Mouse (Mus musculus): ENCODE results near the gene Prrt3.

Gene Prrt3

DNA sequence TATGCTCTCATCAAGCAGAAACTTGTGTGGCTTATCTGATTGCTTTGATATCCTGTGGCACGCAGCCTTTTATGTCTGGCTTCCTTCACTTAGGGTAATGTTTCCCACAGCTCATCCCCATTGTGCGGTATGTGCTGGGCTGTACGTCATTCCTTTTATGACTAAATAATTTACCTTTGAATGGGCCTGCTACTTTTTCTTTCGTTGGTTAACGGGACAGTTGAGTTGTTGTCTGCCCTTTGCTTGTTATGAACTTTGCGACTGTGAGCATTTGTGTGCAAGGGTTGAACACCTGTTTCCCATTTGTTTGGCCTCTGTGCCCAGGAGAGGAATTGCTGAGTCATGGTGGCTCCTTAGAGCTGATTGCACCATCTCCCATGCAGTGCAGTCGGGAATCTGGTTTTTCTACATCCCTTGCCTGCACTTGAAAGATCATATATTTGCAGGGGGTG, 14.6 kb downstream of the Prrt3 start:
- peak; percentile 50 for DNase-seq

GRCm38 (mm10) chr6:113483729-113484128, 18.0 kb downstream of the Prrt3 start:
- no peak for DNase-seq

- peak; percentile 98 for DNase-seq
Observed at GRCm38 (mm10) chr6:113483100-113483615, 18.6 kb downstream of the Prrt3 start, which contains the start of gene Creld1. Creld1 (plus strand) TSS chr6:113483297.

DNA sequence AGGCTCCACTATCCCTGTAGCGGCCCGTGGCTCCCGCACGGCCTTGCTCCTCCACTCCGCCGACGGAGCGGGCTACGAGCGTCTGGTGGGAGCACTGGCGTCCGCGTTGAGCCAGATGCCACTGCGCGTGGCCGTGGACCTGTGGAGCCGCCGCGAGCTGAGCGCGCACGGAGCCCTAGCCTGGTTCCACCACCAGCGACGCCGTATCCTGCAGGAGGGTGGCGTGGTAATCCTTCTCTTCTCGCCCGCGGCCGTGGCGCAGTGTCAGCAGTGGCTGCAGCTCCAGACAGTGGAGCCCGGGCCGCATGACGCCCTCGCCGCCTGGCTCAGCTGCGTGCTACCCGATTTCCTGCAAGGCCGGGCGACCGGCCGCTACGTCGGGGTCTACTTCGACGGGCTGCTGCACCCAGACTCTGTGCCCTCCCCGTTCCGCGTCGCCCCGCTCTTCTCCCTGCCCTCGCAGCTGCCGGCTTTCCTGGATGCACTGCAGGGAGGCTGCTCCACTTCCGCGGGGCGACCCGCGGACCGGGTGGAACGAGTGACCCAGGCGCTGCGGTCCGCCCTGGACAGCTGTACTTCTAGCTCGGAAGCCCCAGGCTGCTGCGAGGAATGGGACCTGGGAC, 19.1 kb downstream of the Prrt3 start:
- peak; percentile 58 for DNase-seq

DNA sequence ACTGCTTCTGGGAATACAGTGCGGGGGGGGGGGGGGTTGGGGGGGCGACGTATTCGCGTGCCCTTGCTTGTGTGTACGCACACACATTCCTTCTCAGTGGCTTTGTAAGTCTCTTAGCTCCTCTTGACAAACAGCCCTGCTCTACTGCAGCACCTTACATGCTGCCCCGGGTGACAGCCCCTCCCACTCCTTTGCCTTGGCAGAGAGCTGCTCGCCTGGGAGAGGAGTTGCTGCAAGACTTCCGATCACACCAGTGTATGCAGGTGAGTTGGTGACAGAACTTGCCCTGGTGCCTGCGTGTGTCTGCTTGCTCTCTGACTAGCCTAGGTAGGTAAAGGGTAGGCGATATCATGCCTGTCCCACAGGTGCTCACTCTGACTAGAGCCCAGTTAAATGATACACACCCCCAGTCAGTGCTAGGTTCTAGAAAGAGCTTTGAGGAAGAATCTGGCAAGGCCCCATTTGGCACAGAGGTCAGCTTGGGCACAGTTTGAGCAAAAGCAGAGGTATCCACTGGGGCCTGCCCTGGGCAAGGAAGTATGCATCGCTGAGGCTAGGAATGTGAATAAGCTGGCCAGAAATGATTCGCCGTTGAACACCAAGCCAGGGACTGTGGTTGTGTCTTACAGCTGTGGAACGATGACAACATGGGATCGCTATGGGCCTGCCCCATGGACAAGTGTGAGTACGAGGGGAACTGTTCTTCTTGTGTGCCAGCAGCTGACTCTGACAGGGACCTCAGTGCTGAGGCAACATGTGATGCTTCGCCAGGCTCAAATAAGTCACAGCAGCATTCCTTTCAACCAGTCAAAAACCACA, 21.0 kb downstream of the Prrt3 start:
- DNase-seq = peak; percentile 31

DNA sequence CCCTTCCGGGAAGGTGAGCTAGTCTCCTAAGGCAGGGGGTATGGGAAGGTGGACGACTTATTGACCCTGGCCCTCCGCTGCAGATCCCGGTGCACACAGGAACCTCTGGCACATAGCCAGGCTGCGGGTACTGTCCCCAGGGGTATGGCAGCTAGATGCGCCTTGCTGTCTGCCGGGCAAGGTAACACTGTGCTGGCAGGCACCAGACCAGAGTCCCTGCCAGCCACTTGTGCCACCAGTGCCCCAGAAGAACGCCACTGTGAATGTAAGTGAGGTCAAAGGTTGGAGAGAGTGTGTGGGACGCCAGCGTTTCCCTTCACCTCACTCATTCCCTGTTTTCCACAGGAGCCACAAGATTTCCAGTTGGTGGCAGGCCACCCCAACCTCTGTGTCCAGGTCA, 22.8 kb downstream of the Prrt3 start:
- no peak for DNase-seq

DNA sequence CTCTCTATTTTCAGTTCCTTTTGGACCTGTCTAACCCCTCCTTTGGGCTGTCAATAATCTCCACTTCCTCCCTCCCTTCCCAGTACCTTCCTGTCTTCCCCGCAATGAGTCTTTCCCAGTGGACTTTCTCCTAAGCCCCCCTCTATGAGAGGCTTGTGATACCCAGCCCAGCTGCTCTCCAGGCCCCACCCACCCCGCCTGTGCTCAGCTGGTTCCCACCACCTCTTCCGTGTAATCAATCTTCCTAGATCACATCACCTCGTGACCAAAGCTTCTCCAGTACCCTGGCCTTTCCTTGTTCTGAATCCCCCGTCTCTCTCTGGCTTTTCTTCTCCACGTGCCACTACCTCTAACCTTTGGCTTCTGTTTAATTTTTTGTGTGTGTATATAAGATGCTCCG, 24.4 kb downstream of the Prrt3 start:
- DNase-seq = no peak

DNA sequence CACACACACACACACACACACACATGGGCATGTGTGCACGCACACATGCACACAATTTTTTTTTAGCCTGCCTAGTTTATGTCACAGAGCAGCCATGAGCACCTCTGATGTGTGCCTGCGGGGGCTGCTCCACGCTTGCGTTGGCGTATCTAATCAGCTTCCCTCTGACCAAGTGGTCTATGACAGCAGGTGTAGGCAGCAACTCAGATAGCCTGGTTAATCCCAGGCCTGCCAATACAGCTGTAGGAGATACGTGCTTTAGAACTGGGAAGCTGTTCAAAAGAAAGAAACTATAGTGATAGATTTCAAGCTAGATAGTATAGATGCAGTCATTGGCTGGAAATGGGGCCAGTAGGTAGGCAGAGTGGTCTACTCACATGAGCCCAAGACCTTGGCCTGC, 28.0 kb downstream of the Prrt3 start:
- no peak for DNase-seq

DNA sequence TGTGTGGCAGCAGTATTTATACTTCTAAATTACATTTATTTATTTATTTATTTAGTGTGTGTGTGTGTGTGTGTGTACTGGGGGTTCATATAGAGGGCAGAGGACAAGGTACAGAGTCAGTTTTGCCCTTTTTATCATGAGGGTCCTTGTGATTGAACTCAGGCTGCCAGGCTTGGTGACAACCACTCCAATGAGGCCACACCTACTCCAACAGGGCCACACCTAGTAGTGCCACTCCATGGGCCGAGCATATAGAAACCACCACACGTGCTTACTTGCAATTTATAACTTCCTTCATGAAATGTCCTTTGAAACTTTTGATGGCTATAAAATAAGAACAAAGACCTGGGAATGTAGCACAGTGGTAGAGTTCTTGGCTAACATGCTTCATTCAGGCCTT, 28.5 kb downstream of the Prrt3 start:
- no peak for DNase-seq

DNA sequence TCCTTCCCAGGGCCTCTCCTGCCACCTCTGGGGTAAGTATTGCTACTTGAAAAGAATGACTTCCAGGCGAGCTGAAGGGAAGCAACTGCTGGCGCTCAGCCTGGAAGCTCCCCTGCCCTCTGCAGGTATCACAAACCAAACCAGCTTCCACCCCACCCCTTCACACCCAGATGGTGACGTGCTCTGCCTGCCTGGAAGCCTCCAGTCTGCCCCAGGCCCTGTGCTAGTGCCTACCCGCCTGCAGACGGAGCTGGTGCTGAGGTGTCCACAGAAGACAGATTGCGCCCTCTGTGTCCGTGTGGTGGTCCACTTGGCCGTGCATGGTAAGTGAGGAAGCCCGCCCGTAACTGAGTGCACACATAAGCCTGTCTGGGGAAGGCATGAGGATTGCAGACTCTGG, 29.7 kb downstream of the Prrt3 start:
- DNase-seq = no peak

GRCm38 (mm10) chr6:113471297-113471936, 30.3 kb downstream of the Prrt3 start, which contains the start of gene Il17rc:
Il17rc (plus strand) TSS chr6:113471427.
- peak; percentile 83 for DNase-seq

GRCm38 (mm10) chr6:113469432-113469831, 32.3 kb downstream of the Prrt3 start:
- DNase-seq = peak; percentile 84

DNA sequence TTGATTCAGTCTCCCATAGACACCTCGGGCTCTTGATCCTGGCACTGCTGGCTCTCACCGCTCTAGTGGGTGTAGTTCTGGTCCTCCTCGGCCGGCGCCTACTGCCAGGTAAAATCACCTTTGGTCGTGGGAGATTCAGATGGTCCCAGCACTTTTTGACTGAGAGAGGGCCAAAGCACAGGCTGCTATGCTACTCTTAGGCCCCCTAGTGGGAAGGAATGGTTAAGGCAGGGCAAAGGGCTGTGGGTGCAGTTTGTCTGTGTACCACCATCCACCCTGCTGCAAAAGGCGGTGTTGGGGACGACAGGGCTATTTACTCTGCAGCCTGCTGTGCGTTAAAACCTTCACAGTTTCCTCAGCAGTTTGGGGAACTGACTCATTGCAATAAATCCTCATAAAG, 32.7 kb downstream of the Prrt3 start:
- DNase-seq = peak; percentile 84

- DNase-seq = no peak
Observed at GRCm38 (mm10) chr6:113468512-113468911, 33.2 kb downstream of the Prrt3 start.

DNA sequence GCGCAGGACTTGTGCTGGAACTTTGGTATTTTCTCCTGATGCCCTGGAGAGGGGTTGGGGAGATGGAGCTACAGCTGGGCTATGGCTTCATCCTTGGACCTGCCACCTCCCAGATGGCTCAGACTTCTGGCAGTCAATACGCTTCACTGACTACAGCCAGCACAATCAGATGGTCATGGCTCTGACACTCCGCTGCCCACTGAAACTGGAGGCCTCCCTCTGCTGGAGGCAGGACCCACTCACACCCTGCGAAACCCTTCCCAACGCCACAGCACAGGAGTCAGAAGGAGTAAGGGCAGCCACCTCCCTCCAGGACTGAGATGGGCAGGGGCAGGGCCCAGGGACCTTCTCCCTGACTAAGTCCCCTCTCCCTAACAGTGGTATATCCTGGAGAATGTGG, 36.1 kb downstream of the Prrt3 start:
- peak; percentile 31 for DNase-seq

DNA sequence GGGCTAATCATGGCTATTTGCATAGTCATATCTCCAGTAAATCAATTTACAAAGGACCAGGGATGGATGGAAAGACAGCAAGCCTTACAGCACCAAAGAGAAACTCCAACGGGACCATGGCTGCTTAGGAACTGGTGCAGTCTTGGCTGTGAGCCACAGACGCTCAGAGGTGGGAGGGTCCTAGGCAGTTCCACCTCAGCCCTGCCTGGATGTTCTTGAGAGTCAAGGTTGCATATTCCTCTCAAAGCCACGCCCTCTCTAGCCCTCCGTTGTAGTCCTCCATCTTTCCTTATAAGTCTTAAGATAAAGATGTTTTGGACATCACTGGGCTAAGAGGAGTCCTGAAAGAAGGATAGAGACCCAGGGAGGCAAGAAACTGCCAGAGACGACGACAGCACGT, 37.7 kb downstream of the Prrt3 start:
- no peak for DNase-seq

- DNase-seq = peak; percentile 56
Observed at GRCm38 (mm10) chr6:113458635-113459034, 43.1 kb downstream of the Prrt3 start.

DNA sequence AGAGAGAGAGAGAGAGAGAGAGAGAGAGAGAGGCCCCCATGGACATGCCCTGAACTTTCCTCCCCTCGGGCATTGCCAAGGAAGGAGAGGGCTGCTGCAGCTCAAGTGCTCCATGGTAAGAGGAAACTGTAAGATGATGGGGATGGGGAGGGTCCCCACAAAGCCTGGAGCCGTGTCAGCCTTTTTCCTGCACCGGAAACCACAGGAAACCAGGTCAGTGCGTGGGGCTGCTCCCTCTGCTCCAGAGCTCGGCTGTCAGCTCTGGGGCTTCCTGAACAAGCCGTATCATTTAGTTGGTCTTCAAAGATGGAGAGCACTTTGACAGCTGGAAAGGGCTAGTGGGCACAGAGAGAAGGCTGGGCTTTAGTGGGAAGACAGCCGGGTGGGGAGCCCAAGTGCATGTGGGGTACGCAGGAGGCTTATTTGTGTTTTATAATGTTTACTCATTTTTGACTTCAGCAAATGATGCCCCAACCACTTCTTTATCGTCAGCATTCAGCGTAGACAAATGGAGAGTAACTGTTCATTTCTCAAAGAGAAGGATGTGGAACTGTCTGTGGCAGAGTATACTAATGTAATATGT, 43.7 kb downstream of the Prrt3 start, which contains the start of gene Il17re:
TSS of gene Il17re (plus strand) at position 533 of the 583 bp plus-strand sequence.
- no peak for DNase-seq

DNA sequence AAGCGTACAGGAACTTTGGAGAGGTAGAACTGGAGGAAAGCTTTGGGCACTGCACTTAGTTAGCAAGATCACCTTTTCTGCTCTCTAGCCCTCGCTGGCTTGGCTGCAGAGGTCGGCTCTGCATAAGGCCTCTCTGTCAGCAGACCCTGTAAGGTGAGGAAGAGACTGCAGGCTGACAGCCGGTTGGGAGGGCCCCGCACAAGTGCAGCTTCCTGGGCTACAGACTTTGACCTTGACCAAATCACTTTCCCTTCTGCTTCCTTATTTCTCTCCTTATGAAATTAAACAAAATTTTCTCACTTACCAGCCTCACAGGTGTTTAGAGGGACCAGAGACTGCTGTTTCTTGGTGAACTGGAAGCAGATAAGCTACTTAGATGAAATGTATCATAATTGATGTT, 46.7 kb downstream of the Prrt3 start:
- DNase-seq = no peak

- DNase-seq = peak; percentile 39
Observed at GRCm38 (mm10) chr6:113451839-113452238, 49.9 kb downstream of the Prrt3 start.

DNA sequence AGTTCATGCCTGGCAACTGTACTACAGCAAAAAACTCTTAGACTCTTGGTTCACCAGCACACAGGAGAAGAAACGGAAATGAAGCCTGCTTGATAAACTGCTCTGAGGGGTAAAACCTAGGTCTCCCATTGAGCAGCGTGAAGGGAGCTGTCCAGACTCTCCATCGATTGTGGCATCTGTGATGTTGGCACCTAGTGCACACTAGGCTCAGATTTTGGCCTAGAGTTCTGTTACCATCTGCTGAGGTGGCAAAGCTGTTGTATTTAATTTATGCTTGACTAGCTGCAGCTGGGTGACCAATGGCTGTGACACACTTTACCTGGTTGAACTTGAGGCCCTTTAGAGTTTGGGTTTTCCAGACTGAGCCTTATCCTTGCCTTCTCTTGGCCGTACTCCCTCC, 54.1 kb downstream of the Prrt3 start:
- DNase-seq = no peak

- peak; percentile 30 for DNase-seq
Observed at GRCm38 (mm10) chr6:113444207-113444965, 57.3 kb downstream of the Prrt3 start.
